Mouse (Mus musculus): ENCODE measurements around the gene Zfp704. TPM values are rescaled to one million over a fixed set of nuclear protein-coding genes. Genes with fewer than 3 reads are reported as not detected.

The Zfp704 gene
- polyA plus RNA-seq, 1 experiment from 2014 or later = 10.6 TPM

DNA sequence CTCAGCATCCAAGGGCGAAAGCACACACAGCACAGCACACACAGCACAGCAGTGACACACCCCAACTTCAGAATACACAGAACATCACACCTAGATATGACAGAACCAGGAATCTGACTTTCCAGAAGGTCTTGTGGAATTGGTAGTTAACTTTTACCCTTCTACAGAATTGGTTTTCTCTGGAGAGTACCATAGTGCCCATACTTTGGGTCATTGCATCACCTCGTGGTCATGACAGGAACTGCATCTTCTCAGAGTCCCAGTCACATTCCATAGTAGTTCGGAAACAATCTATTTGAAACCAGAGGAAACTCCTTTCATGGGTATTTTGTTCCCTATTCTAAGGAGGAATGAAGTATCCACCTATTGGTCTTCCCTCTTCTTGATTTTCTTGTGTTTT is 143.6 kb downstream of the Zfp704 start:
- H3K4me2 ChIP-seq = no peak overlapping the region
- H3K9me3 ChIP-seq (replicated peaks) = no peaks in the 10 kb centered on the region
- H3K9ac ChIP-seq = no peak overlapping the region
- no peaks in the 10 kb centered on the region for H3K27me3 ChIP-seq
- H3K36me3 ChIP-seq (ENCODE audit: poor library complexity, severe bottlenecking) = 0 out of 2 replicates have a peak, but pooled peaks cover 3% of the 10 kb centered on the region
- 42% methylated on average over 3 of the region's 3 CpGs for WGBS
- H3K27ac ChIP-seq = no peak overlapping the region
- peak; percentile 81 for ATAC-seq
- H3K4me3 ChIP-seq = no peak overlapping the region
- H3K4me1 ChIP-seq = peaks cover 4% of the 10 kb centered on the region; the same call in 1 of the 2 replicates

DNA sequence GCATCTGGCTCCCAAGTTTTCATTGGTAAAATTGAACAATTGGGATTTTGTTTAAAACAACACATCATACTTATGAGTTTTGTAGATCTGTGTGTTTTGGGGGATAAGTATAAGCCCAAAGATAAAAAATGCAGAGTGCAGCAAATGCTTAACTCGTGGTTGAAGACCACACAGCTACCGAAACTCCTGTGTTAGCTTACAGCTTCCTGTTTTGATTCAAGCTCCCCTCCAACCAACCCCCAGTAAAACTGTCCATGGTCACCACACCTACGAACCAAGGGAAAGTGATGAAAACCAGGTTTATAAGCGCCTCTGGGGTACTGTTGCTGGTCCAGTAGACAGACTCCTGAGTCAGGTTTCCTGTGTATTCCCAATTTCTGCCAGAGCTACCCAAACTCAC is 144.2 kb downstream of the Zfp704 start:
- 89% methylated on average over 4 of the region's 4 CpGs for WGBS
- no peak for ATAC-seq
- Histone ChIP-seq H3K4me1 (peaks cover 4% of the 10 kb centered on the region; the same call in 1 of the 2 replicates), H3K9ac (no peak overlapping the region), H3K9me3 (replicated peaks) (no peaks in the 10 kb centered on the region), H3K36me3 (ENCODE audit: poor library complexity, severe bottlenecking) (0 out of 2 replicates have a peak, but pooled peaks cover 3% of the 10 kb centered on the region), H3K4me2 (no peak overlapping the region), H3K4me3 (no peak overlapping the region), H3K27me3 (no peaks in the 10 kb centered on the region), H3K27ac (no peak overlapping the region)

DNA sequence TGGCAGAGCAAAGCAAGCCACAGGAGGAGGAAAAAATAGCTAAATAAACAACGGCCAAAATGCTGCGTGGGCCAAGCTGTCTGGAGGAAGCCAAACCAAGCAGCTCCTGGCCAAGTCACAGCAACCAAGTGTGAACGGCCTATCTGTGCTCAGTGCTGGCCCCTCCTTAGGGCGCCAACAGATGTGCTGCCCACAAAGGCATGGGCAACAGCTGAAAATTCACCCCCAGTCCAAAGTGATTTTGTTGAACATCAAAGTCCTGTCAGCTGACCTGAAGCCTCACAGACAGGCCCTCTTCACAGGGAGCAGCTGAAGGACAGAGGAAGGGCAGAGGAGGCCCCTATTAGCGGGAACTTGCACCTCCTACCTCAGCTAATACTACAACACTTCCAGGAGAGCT is 148.2 kb downstream of the Zfp704 start:
- peaks cover 4% of the 10 kb centered on the region; the same call in 1 of the 2 replicates for H3K4me1 ChIP-seq
- H3K9ac ChIP-seq = no peak overlapping the region
- no peaks in the 10 kb centered on the region for H3K9me3 ChIP-seq (replicated peaks)
- H3K36me3 ChIP-seq (ENCODE audit: poor library complexity, severe bottlenecking) = no peaks in the 10 kb centered on the region
- H3K4me3 ChIP-seq = no peak overlapping the region
- ATAC-seq = no peak
- no peak overlapping the region for H3K4me2 ChIP-seq
- 91% methylated on average over 5 of the region's 5 CpGs for WGBS
- no peak overlapping the region for H3K27ac ChIP-seq
- H3K27me3 ChIP-seq = no peaks in the 10 kb centered on the region

DNA sequence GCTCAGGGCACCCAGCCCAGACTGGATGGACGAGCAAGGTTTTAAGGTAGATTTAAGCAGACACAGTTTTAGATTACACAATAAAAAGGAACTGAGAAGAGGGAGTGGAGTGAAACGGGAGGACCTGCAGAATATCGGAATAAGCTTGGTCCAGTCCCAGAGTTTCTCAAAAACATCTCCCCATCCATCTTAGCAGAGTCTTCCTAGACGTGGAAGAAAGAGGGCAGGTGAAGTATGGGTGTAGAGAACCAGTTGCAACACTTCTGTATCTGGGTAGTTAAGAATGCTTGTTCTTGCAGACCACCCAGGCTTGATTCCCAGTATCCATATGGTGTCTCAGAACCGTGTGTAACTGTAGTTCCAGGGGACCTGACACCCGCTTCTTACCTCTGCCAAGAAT is 149.6 kb downstream of the Zfp704 start:
- ATAC-seq = no peak
- 88% methylated on average over 6 of the region's 6 CpGs for WGBS
- Histone ChIP-seq H3K4me2 (no peak overlapping the region), H3K4me3 (no peak overlapping the region), H3K27me3 (no peaks in the 10 kb centered on the region), H3K9ac (no peak overlapping the region), H3K9me3 (replicated peaks) (no peaks in the 10 kb centered on the region), H3K4me1 (peaks cover 4% of the 10 kb centered on the region; the same call in 1 of the 2 replicates), H3K27ac (no peak overlapping the region), H3K36me3 (ENCODE audit: poor library complexity, severe bottlenecking) (no peaks in the 10 kb centered on the region)

DNA sequence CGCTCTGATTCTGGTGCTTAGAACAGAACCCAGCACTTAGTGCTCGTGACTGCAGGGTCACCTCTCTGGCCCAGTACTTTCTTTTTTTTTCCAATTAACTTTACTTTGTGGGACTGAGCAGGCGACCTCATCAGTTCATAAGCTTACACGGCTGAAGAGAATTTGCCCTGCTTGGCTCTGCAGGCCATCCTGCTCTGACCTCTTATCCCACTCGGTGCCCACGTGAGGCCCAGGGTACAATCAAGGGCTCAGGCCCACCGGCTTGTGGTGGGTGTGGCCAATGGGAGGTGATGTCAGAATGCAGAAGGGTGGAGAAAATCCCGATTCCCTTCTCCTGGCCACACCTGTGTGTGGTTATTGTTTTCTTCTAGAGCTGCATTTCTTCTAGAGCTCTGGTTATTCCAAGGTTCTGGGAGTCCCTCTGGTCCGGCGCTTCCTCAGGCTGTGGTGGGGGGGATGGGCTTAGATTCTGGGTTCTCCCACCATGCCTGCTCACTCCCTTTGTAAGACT is 153.4 kb downstream of the Zfp704 start:
- ATAC-seq = 0 out of 2 replicates have a peak, but pooled peaks have one; percentile 48
- H3K36me3 ChIP-seq (ENCODE audit: poor library complexity, severe bottlenecking) = no peaks in the 10 kb centered on the region
- no peak overlapping the region for H3K9ac ChIP-seq
- WGBS = 66% methylated on average over 10 of the region's 10 CpGs
- H3K4me3 ChIP-seq = no peak overlapping the region
- no peaks in the 10 kb centered on the region for H3K27me3 ChIP-seq
- H3K27ac ChIP-seq = no peak overlapping the region
- no peaks in the 10 kb centered on the region for H3K9me3 ChIP-seq (replicated peaks)
- H3K4me2 ChIP-seq = no peak overlapping the region
- no peaks in the 10 kb centered on the region for H3K4me1 ChIP-seq

DNA sequence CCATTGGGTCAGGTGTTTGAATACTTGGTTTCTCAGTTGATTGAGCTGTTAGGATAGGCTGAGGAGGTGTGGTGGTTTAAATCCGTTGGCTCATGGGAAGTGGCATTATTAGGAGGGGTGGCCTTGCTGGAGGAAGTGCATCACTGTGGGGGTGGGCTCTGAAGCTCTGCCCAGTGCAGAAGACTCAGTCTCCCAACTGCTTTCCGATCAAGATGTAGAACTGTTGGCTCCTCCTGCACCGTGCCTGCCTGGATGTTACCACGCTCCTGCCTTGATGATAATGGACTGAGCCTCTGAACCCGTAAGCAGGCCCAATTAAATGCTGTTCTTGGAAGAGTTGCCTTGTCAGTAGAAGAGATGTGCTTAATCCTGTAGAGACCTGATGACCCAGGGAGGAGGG is 154.5 kb downstream of the Zfp704 start:
- H3K4me3 ChIP-seq = no peak overlapping the region
- WGBS = 85% methylated on average over 5 of the region's 5 CpGs
- no peaks in the 10 kb centered on the region for H3K9me3 ChIP-seq (replicated peaks)
- H3K4me2 ChIP-seq = no peak overlapping the region
- no peaks in the 10 kb centered on the region for H3K36me3 ChIP-seq (ENCODE audit: poor library complexity, severe bottlenecking)
- H3K4me1 ChIP-seq = no peaks in the 10 kb centered on the region
- no peak overlapping the region for H3K9ac ChIP-seq
- no peak overlapping the region for H3K27ac ChIP-seq
- H3K27me3 ChIP-seq = no peaks in the 10 kb centered on the region
- ATAC-seq = no peak

DNA sequence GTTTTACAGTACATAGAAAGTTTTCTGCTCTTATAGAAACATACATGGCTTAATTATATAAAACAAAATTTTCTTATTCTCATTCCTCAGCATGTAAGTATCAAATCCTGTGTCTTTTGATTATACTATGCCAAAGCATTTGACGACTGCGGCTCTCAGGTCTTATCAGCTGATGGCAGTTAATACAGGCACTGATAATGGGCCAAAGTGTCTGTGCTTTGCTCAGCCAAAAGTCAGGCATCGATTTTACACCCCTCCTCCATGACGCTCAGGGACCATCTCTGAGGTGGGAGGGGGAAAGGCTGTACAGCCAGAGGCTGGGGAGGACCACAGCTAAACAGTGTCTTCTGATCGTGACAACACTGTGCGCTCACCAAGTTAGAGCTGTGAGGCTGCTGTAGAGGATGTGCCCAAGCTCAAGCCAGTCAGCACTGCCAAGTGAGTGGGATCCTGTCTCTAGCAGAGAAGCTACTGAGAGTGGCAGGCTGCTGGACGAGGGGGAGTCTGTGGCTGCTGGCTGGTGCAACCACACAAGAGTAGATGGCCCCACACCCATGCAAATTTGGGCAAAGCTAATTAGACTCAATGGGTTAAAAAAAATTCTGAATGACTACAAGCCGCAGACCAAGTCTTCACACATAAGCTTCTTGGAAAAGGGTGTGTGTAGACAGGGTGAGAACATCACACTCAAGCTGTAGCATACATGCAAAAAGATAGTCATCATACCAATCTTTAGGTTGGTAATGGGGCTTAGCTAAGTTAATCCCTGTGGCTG is 155.1 kb downstream of the Zfp704 start:
- H3K4me2 ChIP-seq = no peak overlapping the region
- H3K4me3 ChIP-seq = no peak overlapping the region
- no peak for ATAC-seq
- H3K4me1 ChIP-seq = 0 out of 2 replicates have a peak, but pooled peaks cover 1% of the 10 kb centered on the region
- WGBS = 89% methylated on average over 8 of the region's 8 CpGs
- H3K9ac ChIP-seq = no peak overlapping the region
- no peaks in the 10 kb centered on the region for H3K9me3 ChIP-seq (replicated peaks)
- H3K27me3 ChIP-seq = no peaks in the 10 kb centered on the region
- H3K36me3 ChIP-seq (ENCODE audit: poor library complexity, severe bottlenecking) = no peaks in the 10 kb centered on the region
- H3K27ac ChIP-seq = no peak overlapping the region

DNA sequence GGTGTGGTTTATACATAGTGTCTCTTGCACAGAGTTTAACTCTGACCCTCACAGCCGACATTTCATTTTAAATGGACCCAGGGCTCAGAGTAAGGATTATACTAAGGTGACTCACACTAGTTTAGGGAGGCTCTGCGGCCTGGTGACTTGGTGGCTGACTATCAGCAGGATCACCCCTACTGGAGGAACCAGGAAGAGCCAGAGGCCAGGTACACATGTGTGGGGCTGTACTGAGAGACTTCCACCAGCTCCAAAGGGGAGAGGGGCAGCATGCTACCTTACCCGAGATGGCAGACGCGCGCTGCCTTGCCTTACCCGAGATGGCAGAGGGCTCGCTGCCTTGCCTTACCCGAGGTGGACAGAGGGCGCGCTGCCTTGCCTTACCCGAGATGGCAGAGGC is 159.4 kb downstream of the Zfp704 start:
- H3K9ac ChIP-seq = no peak overlapping the region
- no peak for ATAC-seq
- H3K27ac ChIP-seq = no peak overlapping the region
- no peaks in the 10 kb centered on the region for H3K27me3 ChIP-seq
- H3K9me3 ChIP-seq (replicated peaks) = no peaks in the 10 kb centered on the region
- 0 out of 2 replicates have a peak, but pooled peaks cover 8% of the 10 kb centered on the region for H3K4me1 ChIP-seq
- no peak overlapping the region for H3K4me2 ChIP-seq
- WGBS = 95% methylated on average over 12 of the region's 12 CpGs
- no peak overlapping the region for H3K4me3 ChIP-seq
- H3K36me3 ChIP-seq (ENCODE audit: poor library complexity, severe bottlenecking) = peaks cover 26% of the 10 kb centered on the region

DNA sequence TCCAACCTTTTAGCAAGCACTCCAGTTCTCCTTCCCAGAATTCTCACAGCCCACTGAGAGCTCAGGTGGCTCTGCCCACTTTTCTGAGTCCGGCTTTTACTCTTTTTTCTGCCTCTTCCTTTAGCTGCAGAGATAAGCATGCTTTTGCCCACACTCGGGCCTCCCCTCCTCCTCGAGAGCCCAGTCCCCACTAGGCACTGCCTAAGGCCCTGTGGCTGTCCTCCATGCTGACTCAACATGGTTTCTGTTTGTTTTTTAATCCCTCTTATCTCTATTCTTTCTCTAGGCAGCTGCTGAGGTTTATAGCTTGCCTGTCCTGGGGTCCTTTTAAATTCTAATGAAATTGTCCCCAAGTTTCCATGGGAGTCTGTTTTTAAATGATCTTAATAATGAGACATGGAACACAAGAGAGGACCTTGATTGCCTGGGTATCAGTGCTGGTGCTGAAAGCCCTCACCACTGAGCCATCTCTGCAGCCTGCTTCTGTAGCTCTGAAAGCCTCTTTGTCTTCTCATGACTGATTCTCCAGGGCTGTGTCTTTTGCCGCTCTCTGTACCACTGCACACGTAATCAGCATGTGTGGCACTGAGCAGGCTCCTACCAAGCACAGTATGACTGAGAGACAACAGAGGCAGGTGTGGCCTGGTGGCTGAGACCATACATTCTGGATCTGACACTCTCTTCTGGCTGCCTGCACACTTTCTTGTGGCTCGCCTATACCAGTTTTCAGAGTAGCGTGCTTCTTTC is 160.5 kb downstream of the Zfp704 start:
- WGBS = 53% methylated on average over 7 of the region's 7 CpGs
- Histone ChIP-seq H3K27ac (peak overlapping the region; percentile 4; the same call in 1 of the 2 replicates), H3K9ac (no peak overlapping the region), H3K27me3 (no peaks in the 10 kb centered on the region), H3K4me1 (0 out of 2 replicates have a peak, but pooled peaks cover 8% of the 10 kb centered on the region), H3K36me3 (ENCODE audit: poor library complexity, severe bottlenecking) (peaks cover 33% of the 10 kb centered on the region), H3K4me3 (no peak overlapping the region), H3K9me3 (replicated peaks) (no peaks in the 10 kb centered on the region), H3K4me2 (no peak overlapping the region)
- ATAC-seq = peak; percentile 61; the same call in 1 of the 2 replicates

DNA sequence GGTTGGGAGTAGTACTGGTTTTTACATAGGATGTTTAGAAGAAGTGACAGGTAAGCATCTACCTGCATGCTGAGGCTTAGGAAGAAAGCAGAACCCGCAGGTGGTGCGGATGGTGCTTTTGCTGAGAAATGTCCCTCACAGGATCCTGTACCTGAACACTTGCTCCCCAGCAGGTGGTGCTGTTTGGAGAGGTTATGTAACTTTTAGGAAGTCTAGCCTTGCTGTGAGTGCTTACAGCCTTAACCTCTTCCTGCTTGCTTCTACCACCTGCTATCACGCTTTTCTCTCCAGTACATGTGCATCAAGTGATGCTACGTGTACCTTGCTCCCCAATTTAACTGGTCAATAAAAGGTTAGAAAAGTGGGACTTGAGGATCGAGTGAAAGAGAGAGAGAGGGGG is 161.3 kb downstream of the Zfp704 start:
- Histone ChIP-seq H3K9ac (no peak overlapping the region), H3K9me3 (replicated peaks) (no peaks in the 10 kb centered on the region), H3K4me2 (no peak overlapping the region), H3K4me1 (0 out of 2 replicates have a peak, but pooled peaks cover 8% of the 10 kb centered on the region), H3K36me3 (ENCODE audit: poor library complexity, severe bottlenecking) (peaks cover 39% of the 10 kb centered on the region), H3K27ac (no peak overlapping the region), H3K27me3 (no peaks in the 10 kb centered on the region), H3K4me3 (no peak overlapping the region)
- WGBS = 92% methylated on average over 5 of the region's 5 CpGs
- ATAC-seq = no peak

DNA sequence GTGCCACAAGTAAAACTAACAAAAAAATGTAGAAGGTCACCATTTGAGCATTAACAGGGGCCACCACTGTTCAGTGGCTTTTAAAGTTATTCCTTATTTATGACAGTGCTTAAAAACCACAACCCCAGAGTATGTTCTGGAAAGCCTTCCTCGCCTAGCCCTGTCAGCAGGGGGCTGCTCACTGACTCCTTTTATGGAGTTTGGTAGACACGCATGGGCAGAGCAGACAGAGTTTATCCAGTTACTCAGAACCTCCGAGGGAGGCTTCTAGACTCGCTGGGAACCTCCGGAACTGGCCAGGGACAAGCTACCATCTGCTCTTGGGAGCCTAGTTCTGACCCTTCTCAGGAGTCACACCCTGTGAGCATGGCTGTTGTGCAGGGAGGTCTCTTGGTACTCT is 165.3 kb downstream of the Zfp704 start:
- Histone ChIP-seq H3K36me3 (ENCODE audit: poor library complexity, severe bottlenecking) (peaks cover 44% of the 10 kb centered on the region), H3K4me3 (no peak overlapping the region), H3K4me1 (0 out of 2 replicates have a peak, but pooled peaks cover 5% of the 10 kb centered on the region), H3K27me3 (no peaks in the 10 kb centered on the region), H3K27ac (no peak overlapping the region), H3K9ac (no peak overlapping the region), H3K9me3 (replicated peaks) (no peaks in the 10 kb centered on the region), H3K4me2 (no peak overlapping the region)
- ATAC-seq = no peak
- WGBS = 80% methylated on average over 5 of the region's 5 CpGs

DNA sequence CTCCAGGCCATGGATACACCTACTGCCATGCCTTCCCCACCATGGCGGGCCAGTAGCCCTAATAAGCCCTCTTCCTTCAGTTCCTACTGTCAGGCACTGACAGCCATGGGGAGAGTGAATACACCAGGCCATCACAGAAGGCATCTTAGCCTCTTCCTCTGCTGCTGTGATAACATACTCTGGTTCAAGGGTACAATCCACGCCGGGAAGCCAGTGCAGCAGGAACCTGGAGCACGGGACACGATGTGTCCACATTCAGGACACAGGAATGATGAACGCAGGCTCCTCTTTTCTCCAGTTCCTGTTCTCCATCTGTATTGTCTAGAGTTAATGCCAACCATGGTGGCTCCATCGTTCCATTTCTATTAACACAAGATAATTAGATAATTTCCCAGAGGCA is 165.9 kb downstream of the Zfp704 start:
- no peaks in the 10 kb centered on the region for H3K4me1 ChIP-seq
- H3K27ac ChIP-seq = no peak overlapping the region
- H3K9ac ChIP-seq = no peak overlapping the region
- WGBS = 96% methylated on average over 7 of the region's 7 CpGs
- peaks cover 49% of the 10 kb centered on the region for H3K36me3 ChIP-seq (ENCODE audit: poor library complexity, severe bottlenecking)
- no peaks in the 10 kb centered on the region for H3K27me3 ChIP-seq
- H3K9me3 ChIP-seq (replicated peaks) = no peaks in the 10 kb centered on the region
- no peak overlapping the region for H3K4me2 ChIP-seq
- H3K4me3 ChIP-seq = no peak overlapping the region
- no peak for ATAC-seq
